Mouse (Mus musculus): ENCODE data around the gene Siah1a.

DNA sequence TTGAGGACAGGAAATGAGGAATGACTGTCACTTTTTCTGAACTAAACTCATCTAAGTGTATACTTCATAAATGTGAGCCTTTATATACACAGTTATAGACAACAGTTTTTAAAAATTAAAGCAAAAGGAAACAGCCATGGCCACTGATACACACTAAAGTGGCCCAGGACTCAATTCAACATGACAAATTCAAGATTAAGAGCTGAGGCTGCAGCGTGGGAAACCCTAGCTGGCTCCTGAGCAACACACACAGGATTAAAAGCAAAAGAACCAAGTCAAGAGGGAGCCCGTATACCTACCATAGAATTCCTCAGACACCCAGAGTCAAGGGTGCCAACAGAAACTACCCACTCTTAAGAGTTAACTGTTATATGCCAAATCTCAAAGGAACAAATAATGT, 24.2 kb downstream of the Siah1a start:
- no peak for TF ChIP-seq POLR2A (IDR thresholded peaks at IDR 0.05; ENCODE audit: low read depth, low read length)
- no peak for TF ChIP-seq CTCF (conservative IDR thresholded peaks at IDR 0.05; ENCODE audit: insufficient read depth, insufficient read length, low read depth, low read length)

Data from kidney, adult 2 months (tissue).